Mouse (Mus musculus): ENCODE data around the gene Ano9.

The Ano9 gene

GRCm38 (mm10) chr7:141096021-141096420, 21.6 kb downstream of the Ano9 start:
- H3K9me3 ChIP-seq (ENCODE audit: low read length), result no peaks in the 10 kb centered on the region
- no peaks in the 10 kb centered on the region; the same call in 1 of the 2 replicates for H3K27me3 ChIP-seq (ENCODE audit: insufficient read depth, low read length)
- H3K4me3 ChIP-seq (replicated peaks; ENCODE audit: low read length), result peak overlapping the region; percentile 78
- H3K4me1 ChIP-seq (replicated peaks; ENCODE audit: low read depth, low read length), result peaks cover 85% of the 10 kb centered on the region
- peaks cover 41% of the 10 kb centered on the region for H3K36me3 ChIP-seq (ENCODE audit: insufficient read depth, low read length)
- TF ChIP-seq POU5F1 (IDR thresholded peaks at IDR 0.05; ENCODE audit: borderline replicate concordance, low read length) (no peak), CTCF (conservative IDR thresholded peaks at IDR 0.05; ENCODE audit: low read length) (no peak), NANOG (IDR thresholded peaks at IDR 0.05; ENCODE audit: borderline replicate concordance, low read length) (no peak)

DNA sequence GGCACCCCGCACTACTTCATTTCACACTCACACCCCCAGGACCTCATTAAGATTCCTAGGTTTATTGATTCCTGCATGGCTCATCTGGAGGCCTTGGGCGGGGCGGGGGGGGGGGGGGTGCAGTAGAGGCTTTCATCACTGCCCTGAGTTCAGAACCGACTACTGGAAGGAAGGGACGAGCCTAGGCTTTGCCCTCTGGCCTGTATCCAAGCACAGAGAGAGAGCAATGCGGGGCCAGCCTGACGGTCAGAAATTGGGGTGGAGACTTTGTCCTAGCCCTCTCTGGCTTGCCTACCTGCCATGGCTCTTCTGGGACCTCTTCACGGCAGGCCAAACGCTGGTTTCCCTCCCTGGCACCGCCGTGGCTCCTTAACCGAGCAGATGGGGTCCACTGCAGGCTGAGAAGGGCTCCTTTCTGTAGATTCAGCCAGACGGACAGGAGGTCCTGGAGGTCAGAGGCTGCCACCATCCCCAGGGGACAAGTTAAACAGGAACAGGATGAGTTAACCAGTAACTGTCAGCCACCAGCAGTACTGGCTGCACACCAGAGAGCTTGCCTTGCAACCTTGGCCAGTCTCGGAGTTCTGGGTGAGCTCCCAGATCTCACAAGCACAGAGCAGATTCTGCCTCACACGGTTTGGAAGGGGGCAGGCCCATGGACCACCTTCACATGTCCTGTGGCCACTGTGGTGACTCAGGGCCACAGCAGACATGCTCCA, 23.0 kb downstream of the Ano9 start:
- H3K9me3 ChIP-seq (ENCODE audit: low read length), result no peaks in the 10 kb centered on the region
- peaks cover 55% of the 10 kb centered on the region for H3K36me3 ChIP-seq (ENCODE audit: insufficient read depth, low read length)
- peak overlapping the region; percentile 41 for H3K4me3 ChIP-seq (replicated peaks; ENCODE audit: low read length)
- peaks cover 91% of the 10 kb centered on the region for H3K4me1 ChIP-seq (replicated peaks; ENCODE audit: low read depth, low read length)
- TF ChIP-seq POU5F1 (IDR thresholded peaks at IDR 0.05; ENCODE audit: borderline replicate concordance, low read length) (no peak), NANOG (IDR thresholded peaks at IDR 0.05; ENCODE audit: borderline replicate concordance, low read length) (no peak)
- peaks cover 2% of the 10 kb centered on the region; the same call in 1 of the 2 replicates for H3K27me3 ChIP-seq (ENCODE audit: insufficient read depth, low read length)

DNA sequence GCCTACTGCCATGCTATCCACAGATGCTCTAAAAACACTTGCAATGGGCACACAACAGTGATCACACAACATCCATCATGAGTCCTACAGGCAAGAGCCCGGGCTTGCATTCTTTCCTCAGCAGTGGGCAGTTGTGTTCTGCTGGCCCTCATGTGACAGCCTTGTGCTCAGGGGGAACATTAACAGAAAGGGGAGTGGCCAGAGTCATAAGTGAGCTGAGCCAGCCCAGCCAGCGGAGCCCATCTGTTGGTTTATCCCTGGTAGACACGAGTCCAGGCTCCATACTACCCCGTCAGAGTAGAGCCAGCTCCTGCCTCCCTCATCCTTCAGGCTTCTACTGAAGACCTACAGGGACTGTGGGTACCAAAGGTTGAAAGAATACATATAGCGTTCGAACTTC, 23.7 kb downstream of the Ano9 start:
- Histone ChIP-seq H3K4me3 (replicated peaks; ENCODE audit: low read length) (no peak overlapping the region), H3K27me3 (ENCODE audit: insufficient read depth, low read length) (peaks cover 7% of the 10 kb centered on the region), H3K9me3 (ENCODE audit: low read length) (no peaks in the 10 kb centered on the region), H3K4me1 (replicated peaks; ENCODE audit: low read depth, low read length) (peaks cover 91% of the 10 kb centered on the region), H3K36me3 (ENCODE audit: insufficient read depth, low read length) (peaks cover 62% of the 10 kb centered on the region)
- no peak for TF ChIP-seq POU5F1 (IDR thresholded peaks at IDR 0.05; ENCODE audit: borderline replicate concordance, low read length)
- no peak for TF ChIP-seq CTCF (conservative IDR thresholded peaks at IDR 0.05; ENCODE audit: low read length)
- no peak for TF ChIP-seq NANOG (IDR thresholded peaks at IDR 0.05; ENCODE audit: borderline replicate concordance, low read length)

- TF ChIP-seq CTCF (conservative IDR thresholded peaks at IDR 0.05; ENCODE audit: low read length), result no peak
- TF ChIP-seq NANOG (IDR thresholded peaks at IDR 0.05; ENCODE audit: borderline replicate concordance, low read length), result no peak
- TF ChIP-seq POU5F1 (IDR thresholded peaks at IDR 0.05; ENCODE audit: borderline replicate concordance, low read length), result no peak
- peaks cover 96% of the 10 kb centered on the region for H3K4me1 ChIP-seq (replicated peaks; ENCODE audit: low read depth, low read length)
- H3K9me3 ChIP-seq (ENCODE audit: low read length), result no peaks in the 10 kb centered on the region
- peak overlapping the region; percentile 65 for H3K4me3 ChIP-seq (replicated peaks; ENCODE audit: low read length)
- peaks cover 25% of the 10 kb centered on the region for H3K27me3 ChIP-seq (ENCODE audit: insufficient read depth, low read length)
- H3K36me3 ChIP-seq (ENCODE audit: insufficient read depth, low read length), result peaks cover 62% of the 10 kb centered on the region
Observed at GRCm38 (mm10) chr7:141092051-141092735, 25.4 kb downstream of the Ano9 start.

GRCm38 (mm10) chr7:141090228-141090627, 27.4 kb downstream of the Ano9 start:
- Histone ChIP-seq H3K36me3 (ENCODE audit: insufficient read depth, low read length) (peaks cover 59% of the 10 kb centered on the region), H3K9me3 (ENCODE audit: low read length) (no peaks in the 10 kb centered on the region), H3K27me3 (ENCODE audit: insufficient read depth, low read length) (peaks cover 27% of the 10 kb centered on the region), H3K4me3 (replicated peaks; ENCODE audit: low read length) (peak overlapping the region; percentile 20; the same call in 1 of the 2 replicates), H3K4me1 (replicated peaks; ENCODE audit: low read depth, low read length) (peaks cover 81% of the 10 kb centered on the region)
- TF ChIP-seq NANOG (IDR thresholded peaks at IDR 0.05; ENCODE audit: borderline replicate concordance, low read length), result no peak
- no peak for TF ChIP-seq POU5F1 (IDR thresholded peaks at IDR 0.05; ENCODE audit: borderline replicate concordance, low read length)

DNA sequence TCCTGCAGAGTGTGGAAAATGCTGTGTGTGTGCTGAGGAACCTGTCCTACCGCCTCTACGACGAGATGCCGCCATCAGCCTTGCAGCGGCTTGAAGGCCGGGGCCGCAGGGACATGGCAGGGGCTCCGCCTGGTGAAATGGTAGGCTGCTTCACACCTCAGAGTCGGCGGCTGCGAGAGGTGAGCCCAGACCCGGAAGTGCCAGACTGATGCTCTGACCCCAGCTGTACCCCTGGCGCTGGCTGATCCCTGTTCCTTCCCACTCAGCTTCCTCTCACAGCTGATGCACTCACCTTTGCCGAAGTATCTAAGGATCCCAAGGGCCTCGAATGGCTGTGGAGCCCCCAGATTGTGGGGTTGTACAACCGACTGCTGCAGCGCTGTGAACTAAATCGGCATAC, 29.1 kb downstream of the Ano9 start:
- H3K36me3 ChIP-seq (ENCODE audit: insufficient read depth, low read length), result peaks cover 42% of the 10 kb centered on the region
- no peak for TF ChIP-seq POU5F1 (IDR thresholded peaks at IDR 0.05; ENCODE audit: borderline replicate concordance, low read length)
- no peak for TF ChIP-seq NANOG (IDR thresholded peaks at IDR 0.05; ENCODE audit: borderline replicate concordance, low read length)
- no peak for TF ChIP-seq CTCF (conservative IDR thresholded peaks at IDR 0.05; ENCODE audit: low read length)
- H3K9me3 ChIP-seq (ENCODE audit: low read length), result no peaks in the 10 kb centered on the region
- peaks cover 27% of the 10 kb centered on the region for H3K27me3 ChIP-seq (ENCODE audit: insufficient read depth, low read length)
- H3K4me3 ChIP-seq (replicated peaks; ENCODE audit: low read length), result peak overlapping the region; percentile 71
- peaks cover 68% of the 10 kb centered on the region for H3K4me1 ChIP-seq (replicated peaks; ENCODE audit: low read depth, low read length)

- peaks cover 68% of the 10 kb centered on the region for H3K4me1 ChIP-seq (replicated peaks; ENCODE audit: low read depth, low read length)
- no peak for TF ChIP-seq CTCF (conservative IDR thresholded peaks at IDR 0.05; ENCODE audit: low read length)
- TF ChIP-seq NANOG (IDR thresholded peaks at IDR 0.05; ENCODE audit: borderline replicate concordance, low read length), result no peak
- no peak for TF ChIP-seq POU5F1 (IDR thresholded peaks at IDR 0.05; ENCODE audit: borderline replicate concordance, low read length)
- H3K9me3 ChIP-seq (ENCODE audit: low read length), result no peaks in the 10 kb centered on the region
- H3K4me3 ChIP-seq (replicated peaks; ENCODE audit: low read length), result peak overlapping the region; percentile 71
- H3K36me3 ChIP-seq (ENCODE audit: insufficient read depth, low read length), result peaks cover 37% of the 10 kb centered on the region
- H3K27me3 ChIP-seq (ENCODE audit: insufficient read depth, low read length), result peaks cover 27% of the 10 kb centered on the region
Observed at GRCm38 (mm10) chr7:141087894-141088293, 29.7 kb downstream of the Ano9 start.

DNA sequence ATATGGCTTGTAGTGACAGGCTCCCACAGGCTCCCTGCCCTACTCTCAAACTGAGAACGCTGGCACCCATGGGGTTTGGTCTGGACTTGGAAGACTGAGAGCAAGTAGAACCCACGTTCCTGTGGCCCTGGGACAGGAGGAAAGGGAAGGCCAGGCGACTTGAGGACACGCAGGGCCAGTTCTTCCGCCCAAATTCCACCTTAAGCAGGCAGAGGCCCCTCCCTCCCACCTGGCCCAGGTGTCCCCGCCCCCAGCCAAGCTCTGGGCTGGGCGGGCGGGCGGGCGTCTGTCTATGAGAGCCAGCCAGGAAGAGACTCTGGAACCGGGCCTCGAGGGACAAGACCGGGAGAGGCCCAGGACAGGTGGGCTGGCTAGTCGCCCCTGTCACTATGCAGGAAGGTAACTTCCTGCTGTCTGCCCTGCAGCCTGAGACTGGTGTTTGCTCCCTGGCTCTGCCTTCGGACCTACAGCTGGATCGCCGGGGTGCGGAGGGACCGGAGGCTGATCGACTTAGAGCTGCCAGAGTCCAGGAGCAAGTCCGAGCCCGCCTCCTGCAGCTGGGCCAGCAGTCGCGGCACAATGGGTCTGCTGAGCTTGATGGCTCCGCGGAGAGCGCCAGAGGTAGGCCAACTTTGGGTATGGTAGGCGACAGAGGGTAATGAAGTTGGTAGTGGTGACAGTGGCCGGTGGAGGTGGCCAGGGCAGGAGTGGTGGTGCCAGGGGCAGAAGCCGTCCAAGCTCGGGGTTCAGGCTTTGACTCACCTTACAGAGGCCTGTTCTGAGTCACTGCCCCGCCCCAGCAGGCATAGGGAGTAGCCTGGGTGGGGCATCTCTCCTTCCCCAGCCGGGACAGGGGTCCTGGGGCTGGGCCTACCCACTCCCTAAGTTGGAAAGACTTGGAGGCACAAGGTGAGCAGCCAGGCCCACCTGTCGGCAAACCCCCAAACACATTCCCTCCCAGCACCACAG, 37.8 kb downstream of the Ano9 start:
- H3K27me3 ChIP-seq (ENCODE audit: insufficient read depth, low read length), result peaks cover 33% of the 10 kb centered on the region
- H3K9me3 ChIP-seq (ENCODE audit: low read length), result no peaks in the 10 kb centered on the region
- H3K4me3 ChIP-seq (replicated peaks; ENCODE audit: low read length), result peak overlapping the region; percentile 68
- TF ChIP-seq NANOG (IDR thresholded peaks at IDR 0.05; ENCODE audit: borderline replicate concordance, low read length), result no peak
- no peak for TF ChIP-seq CTCF (conservative IDR thresholded peaks at IDR 0.05; ENCODE audit: low read length)
- TF ChIP-seq POU5F1 (IDR thresholded peaks at IDR 0.05; ENCODE audit: borderline replicate concordance, low read length), result no peak
- H3K36me3 ChIP-seq (ENCODE audit: insufficient read depth, low read length), result no peaks in the 10 kb centered on the region
- H3K4me1 ChIP-seq (replicated peaks; ENCODE audit: low read depth, low read length), result peaks cover 60% of the 10 kb centered on the region
